ENCODE assay signal across 8 mouse cellular contexts in the genomic region with DNA sequence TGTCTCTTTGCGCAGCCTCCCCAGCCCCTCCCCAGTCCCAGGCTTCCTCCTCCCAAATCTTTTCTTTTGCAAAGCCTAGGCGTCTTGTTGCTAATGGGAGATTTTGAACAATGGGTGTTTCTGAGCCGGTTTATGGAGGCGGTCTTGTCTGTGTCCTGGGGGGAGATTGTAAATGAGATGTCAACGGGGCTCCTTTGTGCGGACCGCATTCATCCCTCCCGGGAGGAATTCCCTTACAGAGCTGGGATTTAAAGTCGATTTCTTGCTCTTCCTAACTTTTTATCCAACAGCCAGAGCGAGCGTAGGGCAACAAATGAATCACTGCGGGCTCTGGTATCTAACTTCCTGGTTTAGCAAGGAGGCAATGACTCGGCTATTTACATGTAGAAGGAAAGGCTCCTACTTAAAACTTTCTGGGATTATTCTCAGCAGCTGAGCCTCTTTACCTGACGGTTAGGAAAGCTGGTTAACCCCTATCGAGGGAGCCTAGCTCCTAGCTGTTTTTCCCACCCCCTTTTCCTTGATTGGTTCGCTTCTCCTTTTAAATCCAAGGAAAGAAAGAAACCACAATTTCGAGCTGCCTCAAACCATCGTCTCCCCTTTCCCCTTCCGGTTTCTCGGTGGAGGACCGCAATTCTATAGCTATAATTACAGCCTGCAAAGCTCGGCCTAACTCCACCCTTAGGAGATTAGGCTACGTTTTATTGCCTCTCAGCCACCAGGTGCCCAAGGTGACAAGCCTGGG.
DNase-seq lines count a peak whose midpoint lies in the region; ATAC-seq and TF ChIP-seq lines count a peak whose summit lies in the region.

No protein-coding gene starts in this region.

- under 1% methylated on average over 23 of the region's 23 CpGs for WGBS in heart, embryonic 14.5 days
- WGBS in large intestine, adult 2 months = 2% methylated on average over 23 of the region's 23 CpGs
- under 1% methylated on average over 23 of the region's 23 CpGs for WGBS in midbrain, embryonic 13.5 days

- intact Hi-C loops in gastrocnemius, adult 2 months (cut with DNase I) = no loop called here

- peak overlapping the region; percentile 87 for H3K27ac ChIP-seq in gastrocnemius, adult 2 months
- peak overlapping the region; percentile 78 for H3K27ac ChIP-seq in brown adipose tissue, adult 24 weeks (replicated peaks; ENCODE audit: low read depth, low read length)
- H3K27ac ChIP-seq in heart, embryonic 14.5 days (replicated peaks in 1 of 2; ENCODE audit: control insufficient read depth in 1 of 2, insufficient read depth in 1 of 2, low read depth in 2 of 2, low read length in 2 of 2) = peak overlapping the region; percentile 43 to 79
- peak overlapping the region; percentile 30; the same call in 1 of the 2 replicates for H3K27ac ChIP-seq in midbrain, embryonic 13.5 days

- no peaks in the 10 kb centered on the region for H3K9me3 ChIP-seq in heart, embryonic 14.5 days (ENCODE audit: control insufficient read depth, low read length)
- H3K9me3 ChIP-seq in midbrain, embryonic 13.5 days = no peaks in the 10 kb centered on the region

- no peaks in the 10 kb centered on the region for H3K36me3 ChIP-seq in heart, embryonic 14.5 days (ENCODE audit: control insufficient read depth, insufficient read depth, low read length)
- H3K36me3 ChIP-seq in midbrain, embryonic 13.5 days = no peaks in the 10 kb centered on the region

- TF ChIP-seq CTCF in gastrocnemius, adult 2 months (IDR thresholded peaks at IDR 0.05) = no peak

- DNase-seq in gastrocnemius, adult 2 months = peak; percentile 31
- DNase-seq in gastrocnemius, postnatal 25 days = no peak
- DNase-seq in large intestine, adult 2 months (ENCODE audit: low read depth, low spot score) = peak; percentile 74
- DNase-seq in layer of hippocampus, adult 11-12 months (ENCODE audit: low spot score) = no peak
- no peak for DNase-seq in layer of hippocampus, postnatal 14 days (ENCODE audit: low spot score in 2 of 2)

- H3K4me2 ChIP-seq in heart, embryonic 14.5 days (ENCODE audit: low read length) = peak overlapping the region; percentile 63
- peak overlapping the region; percentile 50 for H3K4me2 ChIP-seq in midbrain, embryonic 13.5 days (replicated peaks)

- no peak for ATAC-seq in heart, embryonic 14.5 days (ENCODE audit: insufficient number of reproducible peaks, insufficient read depth, low FRiP score, low read depth)
- peak; percentile 74 for ATAC-seq in midbrain, embryonic 13.5 days

- peaks cover 13% of the 10 kb centered on the region for H3K4me1 ChIP-seq in brown adipose tissue, adult 24 weeks (ENCODE audit: control insufficient read depth, insufficient read depth, insufficient read length, low read length)
- peaks cover 20% of the 10 kb centered on the region in 2 experiments for H3K4me1 ChIP-seq in heart, embryonic 14.5 days (ENCODE audit: control insufficient read depth in 2 of 2, insufficient read depth in 2 of 2, low read length in 2 of 2)
- peaks cover 35% of the 10 kb centered on the region for H3K4me1 ChIP-seq in midbrain, embryonic 13.5 days (replicated peaks)

- H3K9ac ChIP-seq in heart, embryonic 14.5 days (ENCODE audit: low read length) = peak overlapping the region; percentile 50
- peak overlapping the region; percentile 48 for H3K9ac ChIP-seq in midbrain, embryonic 13.5 days (replicated peaks)

- no peaks in the 10 kb centered on the region for H3K27me3 ChIP-seq in heart, embryonic 14.5 days (ENCODE audit: control insufficient read depth, insufficient read depth, low read length)
- peaks cover 70% of the 10 kb centered on the region for H3K27me3 ChIP-seq in midbrain, embryonic 13.5 days

- H3K4me3 ChIP-seq in gastrocnemius, adult 2 months = peak overlapping the region; percentile 65
- H3K4me3 ChIP-seq in brown adipose tissue, adult 24 weeks (ENCODE audit: insufficient read depth, low read depth, low read length) = peak overlapping the region; percentile 58
- H3K4me3 ChIP-seq in heart, embryonic 14.5 days (ENCODE audit: control insufficient read depth in 1 of 2, insufficient read depth in 1 of 2, low read depth in 1 of 2, low read length in 2 of 2) = peak overlapping the region; percentile 27 to 42
- peak overlapping the region; percentile 26 for H3K4me3 ChIP-seq in midbrain, embryonic 13.5 days (replicated peaks)

Comparison
In these comparisons a context has a peak if more than half of its experiments do, and no peak if none do; other contexts are left out.
1. DNase-seq: peak in gastrocnemius, adult 2 months (single experiment) and large intestine, adult 2 months (single experiment); none in gastrocnemius, postnatal 25 days (single experiment), layer of hippocampus, adult 11-12 months (single experiment) and layer of hippocampus, postnatal 14 days (0 of 2).
2. H3K27ac ChIP-seq: peak in every context shown above with its lines; median percentile 87 in gastrocnemius, adult 2 months; 78 in brown adipose tissue, adult 24 weeks; 61 in heart, embryonic 14.5 days; 30 in midbrain, embryonic 13.5 days.
3. Peak in every context shown above with its lines, with median percentiles within 50 percentile points of each other: H3K4me3 ChIP-seq.